Mouse (Mus musculus) hindbrain, embryonic 12.5 days (tissue): Measurements from ENCODE around the gene Anapc7. TPM values are rescaled to one million over a fixed set of nuclear protein-coding genes. Genes with fewer than 3 reads are reported as not detected.
"Not testable (repeated sequence)": the region's sequence is repeated elsewhere in the genome, so short reads cannot be mapped to it uniquely, and the experiment has no call there.

Experiments
- ATAC-seq: fragments of 200-750 bp; cut with Nextera tagmentation; 2 replicates; pipeline ENCODE4 v1.8.0; 2017; ENCODE audit warnings: moderate TSS enrichment; ENCODE audit not compliant: low FRiP score
- H3K27ac ChIP-seq: fragments of 300-500 bp; sonication (generic); 2 replicates; pipeline ENCODE4 v1.5.1; 2016; ENCODE audit warnings: mild to moderate bottlenecking
- H3K27me3 ChIP-seq: fragments of 300-500 bp; sonication (generic); 2 replicates; pipeline ENCODE4 v1.6.1; 2016; ENCODE audit warnings: mild to moderate bottlenecking
- H3K36me3 ChIP-seq: fragments of 300-500 bp; sonication (generic); 2 replicates; pipeline ENCODE4 v1.6.1; 2016; ENCODE audit warnings: mild to moderate bottlenecking
- H3K4me1 ChIP-seq: fragments of 300-500 bp; sonication (generic); 2 replicates; pipeline ENCODE4 v1.6.1; 2016
- H3K4me2 ChIP-seq: fragments of 300-500 bp; sonication (generic); replicated peaks from 2 replicates; pipeline ENCODE4 v1.6.1; 2016; ENCODE audit warnings: mild to moderate bottlenecking
- H3K4me3 ChIP-seq: fragments of 300-500 bp; sonication (generic); 2 replicates; pipeline ENCODE4 v1.5.1; 2016; ENCODE audit warnings: mild to moderate bottlenecking
- H3K9ac ChIP-seq: fragments of 300-500 bp; sonication (generic); 2 replicates; pipeline ENCODE4 v1.6.1; 2016; ENCODE audit warnings: mild to moderate bottlenecking, moderate library complexity
- H3K9me3 ChIP-seq: fragments of 300-500 bp; sonication (generic); replicated peaks from 2 replicates; pipeline ENCODE4 v1.6.1; 2016; ENCODE audit warnings: mild to moderate bottlenecking
- WGBS: fragments of 180-500 bp; shearing (Covaris S2); methylation state at CpG from one replicate; pipeline ENCODE4 v1.1.7; 2016; 5-methylcytosine and 5-hydroxymethylcytosine counted together
- polyA plus RNA-seq: library from polyadenylated mRNA; unstranded; fragments of >200 nt; fragmentation: Nextera tagmentation; extraction: Ambion mirVana; gene quantifications from 2 replicates; pipeline ENCODE4 v1.2.1, GENCODE M21; 2016

Gene Anapc7
- polyA plus RNA-seq, 1 experiment from 2014 or later, result 51.4 TPM

DNA sequence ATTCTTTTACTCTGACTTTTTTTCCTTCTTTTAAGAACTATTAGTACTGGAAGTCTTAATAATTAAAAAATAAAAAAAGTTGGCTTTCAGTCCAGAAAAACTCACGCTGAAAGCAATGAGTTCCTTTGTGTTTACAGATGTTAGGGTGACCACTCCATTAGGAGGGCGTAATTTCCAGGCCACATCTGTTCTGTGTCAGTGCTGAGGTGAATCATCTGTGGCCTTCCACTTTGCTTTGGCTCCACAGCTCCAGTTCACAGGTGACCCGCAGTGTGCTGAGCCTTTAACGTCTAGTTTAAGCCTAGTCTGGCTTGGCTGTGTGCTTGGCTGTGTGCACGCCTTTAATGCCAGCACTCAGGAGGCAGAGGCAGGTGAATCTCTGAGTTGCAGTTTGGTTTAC lies 9.6 kb upstream of the Anapc7 start:
- no peak overlapping the region for H3K9ac ChIP-seq
- H3K27me3 ChIP-seq, result no peaks in the 10 kb centered on the region
- no peak for ATAC-seq
- 87% methylated on average over 5 of the region's 5 CpGs for WGBS
- H3K4me2 ChIP-seq, result no peak overlapping the region
- H3K4me1 ChIP-seq, result no peaks in the 10 kb centered on the region
- H3K9me3 ChIP-seq, result no peaks in the 10 kb centered on the region
- H3K36me3 ChIP-seq, result peaks cover 19% of the 10 kb centered on the region
- H3K4me3 ChIP-seq, result no peak overlapping the region
- H3K27ac ChIP-seq, result no peak overlapping the region

DNA sequence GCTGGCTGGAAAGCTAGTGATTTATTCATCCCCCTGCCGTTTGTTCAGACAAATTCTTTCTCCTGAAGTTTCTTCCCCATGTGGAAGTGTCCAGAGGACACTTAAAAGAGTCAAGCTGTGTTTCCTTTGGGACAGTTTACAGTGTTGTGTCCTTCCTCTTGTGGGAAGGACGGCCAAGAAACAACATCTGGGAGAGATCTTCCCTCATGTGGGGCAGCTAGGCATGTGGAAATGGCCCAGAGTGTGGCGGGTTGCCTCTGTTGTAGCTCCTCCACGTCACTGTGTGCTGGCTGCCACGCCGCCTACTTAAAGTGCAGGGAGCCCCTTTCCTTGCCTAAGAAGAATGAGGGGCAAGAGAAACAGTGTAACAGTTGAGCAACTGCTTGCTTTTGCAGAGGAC lies 8.7 kb upstream of the Anapc7 start:
- Histone ChIP-seq H3K4me3 (no peak overlapping the region), H3K27me3 (no peaks in the 10 kb centered on the region), H3K9me3 (no peaks in the 10 kb centered on the region), H3K9ac (no peak overlapping the region), H3K27ac (no peak overlapping the region), H3K36me3 (peaks cover 12% of the 10 kb centered on the region; the same call in 1 of the 2 replicates), H3K4me2 (no peak overlapping the region), H3K4me1 (no peaks in the 10 kb centered on the region)
- ATAC-seq, result no peak
- WGBS, result 67% methylated on average over 6 of the region's 6 CpGs

GRCm38 (mm10) chr5:122414351-122414750 lies 7.1 kb upstream of the Anapc7 start:
- Histone ChIP-seq H3K4me3 (no peak overlapping the region), H3K9ac (no peak overlapping the region), H3K4me1 (no peaks in the 10 kb centered on the region), H3K9me3 (no peaks in the 10 kb centered on the region), H3K27me3 (no peaks in the 10 kb centered on the region), H3K36me3 (peaks cover 12% of the 10 kb centered on the region; the same call in 1 of the 2 replicates), H3K27ac (no peak overlapping the region), H3K4me2 (no peak overlapping the region)
- WGBS, result 97% methylated on average over 5 of the region's 5 CpGs
- no peak for ATAC-seq

GRCm38 (mm10) chr5:122415465-122415864 lies 6.0 kb upstream of the Anapc7 start:
- H3K9ac ChIP-seq, result no peak overlapping the region
- no peak overlapping the region for H3K27ac ChIP-seq
- H3K9me3 ChIP-seq, result no peaks in the 10 kb centered on the region
- H3K36me3 ChIP-seq, result 0 out of 2 replicates have a peak, but pooled peaks cover 2% of the 10 kb centered on the region
- H3K4me2 ChIP-seq, result no peak overlapping the region
- no peak for ATAC-seq
- WGBS, result 87% methylated on average over 12 of the region's 12 CpGs
- no peaks in the 10 kb centered on the region for H3K4me1 ChIP-seq
- H3K27me3 ChIP-seq, result no peaks in the 10 kb centered on the region
- no peak overlapping the region for H3K4me3 ChIP-seq

GRCm38 (mm10) chr5:122420676-122421075 lies 817 bp upstream of the Anapc7 start:
- not testable (repeated sequence) for H3K27ac ChIP-seq, H3K9ac ChIP-seq, H3K9me3 ChIP-seq, H3K27me3 ChIP-seq, H3K4me3 ChIP-seq, H3K36me3 ChIP-seq, ATAC-seq, H3K4me2 ChIP-seq
- 58% methylated on average over 4 of the region's 4 CpGs for WGBS
- H3K4me1 ChIP-seq, result peaks cover 18% of the 10 kb centered on the region

GRCm38 (mm10) chr5:122422071-122422964 lies 825 bp downstream of the Anapc7 start:
- WGBS, result under 1% methylated on average over 69 of the region's 73 CpGs

DNA sequence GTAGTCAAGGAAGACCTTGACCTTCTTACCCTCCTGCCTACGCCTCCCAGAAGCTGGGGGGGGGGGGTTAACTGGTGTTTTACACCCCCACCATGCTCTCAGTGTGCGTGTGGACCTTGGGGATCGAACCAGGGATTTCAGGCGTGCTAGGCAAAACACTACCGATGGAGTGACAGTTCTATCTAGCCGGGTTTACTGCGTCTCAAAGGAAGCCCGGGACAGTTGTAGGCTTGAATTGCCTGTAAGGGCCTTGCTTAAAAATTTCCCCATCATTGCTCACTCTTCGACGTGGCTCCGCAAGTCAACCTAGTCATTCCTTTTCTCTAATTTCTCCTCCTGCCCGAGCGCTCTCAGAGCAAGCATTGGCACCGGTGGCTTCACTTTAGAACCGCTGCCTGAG lies 1.6 kb downstream of the Anapc7 start:
- Histone ChIP-seq H3K4me1 (peaks cover 18% of the 10 kb centered on the region), H3K4me2 (peak overlapping the region; percentile 97), H3K36me3 (peaks cover 3% of the 10 kb centered on the region), H3K9ac (peak overlapping the region; percentile 95), H3K9me3 (no peaks in the 10 kb centered on the region), H3K27me3 (no peaks in the 10 kb centered on the region), H3K27ac (no peak overlapping the region), H3K4me3 (peak overlapping the region; percentile 98)
- no peak; the same call in 1 of the 2 replicates for ATAC-seq
- WGBS, result 33% methylated on average over 15 of the region's 15 CpGs

More at GRCm38 (mm10) chr5:122422071-122422964, 825 bp downstream of the Anapc7 start:
- ATAC-seq, result peak; percentile 90
- Histone ChIP-seq H3K4me2 (peak overlapping the region; percentile 97), H3K27me3 (no peaks in the 10 kb centered on the region), H3K9ac (peak overlapping the region; percentile 95), H3K36me3 (no peaks in the 10 kb centered on the region), H3K4me3 (peak overlapping the region; percentile 98), H3K9me3 (no peaks in the 10 kb centered on the region), H3K4me1 (peaks cover 18% of the 10 kb centered on the region), H3K27ac (peak overlapping the region; percentile 90)

- no peak overlapping the region for H3K9ac ChIP-seq
- H3K36me3 ChIP-seq, result peaks cover 28% of the 10 kb centered on the region
- no peak overlapping the region for H3K27ac ChIP-seq
- no peaks in the 10 kb centered on the region for H3K27me3 ChIP-seq
- H3K4me3 ChIP-seq, result no peak overlapping the region
- H3K4me1 ChIP-seq, result peaks cover 18% of the 10 kb centered on the region
- no peak overlapping the region for H3K4me2 ChIP-seq
- 86% methylated on average over 2 of the region's 2 CpGs for WGBS
- no peak for ATAC-seq
- no peaks in the 10 kb centered on the region for H3K9me3 ChIP-seq
These were observed 4.1 kb downstream of the Anapc7 start for GRCm38 (mm10) chr5:122425550-122425949.

- ATAC-seq, result no peak
- Histone ChIP-seq H3K4me3 (no peak overlapping the region), H3K36me3 (peaks cover 72% of the 10 kb centered on the region), H3K9me3 (no peaks in the 10 kb centered on the region), H3K27ac (no peak overlapping the region), H3K9ac (no peak overlapping the region), H3K27me3 (no peaks in the 10 kb centered on the region), H3K4me1 (no peaks in the 10 kb centered on the region), H3K4me2 (no peak overlapping the region)
- 94% methylated on average over 4 of the region's 4 CpGs for WGBS
These were observed 8.7 kb downstream of the Anapc7 start for GRCm38 (mm10) chr5:122430036-122430775.

GRCm38 (mm10) chr5:122431221-122431620 lies 9.7 kb downstream of the Anapc7 start:
- WGBS, result 94% methylated on average over 8 of the region's 8 CpGs
- H3K36me3 ChIP-seq, result peaks cover 81% of the 10 kb centered on the region
- no peaks in the 10 kb centered on the region for H3K9me3 ChIP-seq
- H3K4me3 ChIP-seq, result no peak overlapping the region
- ATAC-seq, result no peak
- no peaks in the 10 kb centered on the region for H3K4me1 ChIP-seq
- H3K27ac ChIP-seq, result no peak overlapping the region
- no peaks in the 10 kb centered on the region for H3K27me3 ChIP-seq
- H3K9ac ChIP-seq, result no peak overlapping the region
- no peak overlapping the region for H3K4me2 ChIP-seq

- Histone ChIP-seq H3K4me1 (no peaks in the 10 kb centered on the region), H3K9ac (no peak overlapping the region), H3K27me3 (no peaks in the 10 kb centered on the region), H3K36me3 (peaks cover 94% of the 10 kb centered on the region), H3K4me2 (no peak overlapping the region), H3K9me3 (no peaks in the 10 kb centered on the region), H3K27ac (no peak overlapping the region), H3K4me3 (no peak overlapping the region)
- ATAC-seq, result no peak
- WGBS, result 91% methylated on average over 4 of the region's 4 CpGs
These were observed 13.0 kb downstream of the Anapc7 start for GRCm38 (mm10) chr5:122434541-122434940.

DNA sequence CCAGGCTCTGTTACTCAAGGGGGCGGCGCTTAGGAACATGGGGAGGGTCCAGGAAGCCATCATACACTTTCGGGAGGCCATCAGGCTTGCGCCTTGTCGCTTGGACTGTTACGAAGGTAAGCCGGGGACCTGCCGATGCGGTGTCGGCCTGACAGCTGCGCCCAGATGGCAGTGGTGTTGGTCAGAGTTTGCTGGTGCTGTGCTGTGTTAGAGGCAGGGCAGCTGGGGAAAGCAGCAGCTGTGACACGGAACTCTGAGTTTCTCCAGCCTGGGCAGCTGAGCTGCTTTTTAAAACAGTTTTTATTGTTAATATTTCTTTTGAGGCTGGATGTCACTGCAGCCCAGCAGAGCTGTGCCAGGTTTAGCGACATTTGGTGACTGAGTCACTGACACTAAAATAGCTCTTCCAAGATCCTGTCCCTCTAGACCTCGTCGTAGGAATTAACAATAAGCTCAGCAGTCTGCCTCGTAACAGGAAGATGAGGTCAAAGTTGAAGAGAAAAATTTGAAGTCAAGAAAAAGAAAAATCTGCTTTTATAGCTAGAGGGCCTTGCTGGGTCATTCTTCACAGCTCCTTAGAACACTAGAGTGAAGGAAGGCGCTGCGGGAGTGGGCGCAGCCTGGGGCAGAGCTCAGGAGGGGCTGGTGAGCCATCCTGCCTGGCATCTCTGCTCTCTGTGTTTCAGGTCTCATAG lies 18.1 kb downstream of the Anapc7 start:
- H3K4me3 ChIP-seq, result no peak overlapping the region
- H3K27me3 ChIP-seq, result no peaks in the 10 kb centered on the region
- H3K4me2 ChIP-seq, result no peak overlapping the region
- no peak overlapping the region for H3K27ac ChIP-seq
- peaks cover 97% of the 10 kb centered on the region for H3K36me3 ChIP-seq
- no peaks in the 10 kb centered on the region for H3K9me3 ChIP-seq
- H3K9ac ChIP-seq, result no peak overlapping the region
- no peaks in the 10 kb centered on the region for H3K4me1 ChIP-seq
- WGBS, result 92% methylated on average over 19 of the region's 19 CpGs
- ATAC-seq, result no peak
